Mouse (Mus musculus) urinary bladder, postnatal 14 days (tissue): Measurements from ENCODE around the gene C2cd5.

ENCODE experiments used
- DNase-seq: peaks from one replicate; pipeline ENCODE4 v3.0.0; 2021; ENCODE audit warnings: low spot score

The C2cd5 gene

DNA sequence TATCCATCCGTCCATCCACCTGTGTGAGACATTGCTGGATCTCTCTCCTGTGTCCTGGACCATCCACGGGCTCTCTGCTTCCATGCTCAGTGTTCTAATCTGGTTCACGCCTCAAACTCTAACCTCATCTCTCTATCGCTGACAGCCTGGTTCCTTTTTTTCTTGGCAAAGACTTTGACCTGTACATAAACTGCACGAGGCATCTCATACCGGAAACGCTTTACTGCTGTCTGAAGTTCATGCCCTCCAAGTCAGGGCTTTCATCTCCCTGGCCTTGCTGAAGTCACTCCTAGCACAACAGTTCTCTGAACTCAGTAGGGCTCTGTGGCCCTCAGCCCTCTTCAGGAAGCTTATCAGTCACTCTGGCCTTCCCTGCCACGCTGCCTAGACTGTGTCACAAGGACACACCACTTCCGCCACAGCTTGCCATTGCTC is 15.1 kb upstream of the C2cd5 start:
- DNase-seq: no peak

- DNase-seq: peak; percentile 12
Measured at GRCm38 (mm10) chr6:143114556-143114955, 14.6 kb upstream of the C2cd5 start.

DNA sequence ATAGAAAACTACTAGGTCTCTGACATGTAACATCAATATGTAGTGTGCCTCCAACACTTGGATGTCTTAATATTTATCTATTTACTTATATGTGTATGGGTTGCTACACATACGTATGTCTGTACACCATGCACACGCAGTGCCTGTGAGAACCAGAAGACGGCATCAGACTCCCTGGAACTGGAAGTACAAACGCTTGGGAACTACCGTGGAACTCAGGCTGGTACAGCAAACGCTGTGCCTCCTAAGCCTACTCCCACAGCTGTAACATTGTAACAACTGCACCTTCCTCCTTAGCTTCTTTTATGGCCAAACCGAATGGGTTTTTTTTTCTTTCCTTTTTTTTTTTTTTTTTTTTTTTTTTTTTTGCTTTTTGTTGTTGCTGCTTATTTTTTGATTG is 10.4 kb upstream of the C2cd5 start:
- DNase-seq: no peak

GRCm38 (mm10) chr6:143109622-143110218 is 9.8 kb upstream of the C2cd5 start:
- DNase-seq: no peak

GRCm38 (mm10) chr6:143108031-143108430 is 8.1 kb upstream of the C2cd5 start:
- no peak for DNase-seq

- no peak for DNase-seq
Measured at GRCm38 (mm10) chr6:143107611-143108010, 7.7 kb upstream of the C2cd5 start.

GRCm38 (mm10) chr6:143105766-143106165 is 5.8 kb upstream of the C2cd5 start:
- no peak for DNase-seq

GRCm38 (mm10) chr6:143103981-143104680 is 4.2 kb upstream of the C2cd5 start:
- DNase-seq: no peak

DNA sequence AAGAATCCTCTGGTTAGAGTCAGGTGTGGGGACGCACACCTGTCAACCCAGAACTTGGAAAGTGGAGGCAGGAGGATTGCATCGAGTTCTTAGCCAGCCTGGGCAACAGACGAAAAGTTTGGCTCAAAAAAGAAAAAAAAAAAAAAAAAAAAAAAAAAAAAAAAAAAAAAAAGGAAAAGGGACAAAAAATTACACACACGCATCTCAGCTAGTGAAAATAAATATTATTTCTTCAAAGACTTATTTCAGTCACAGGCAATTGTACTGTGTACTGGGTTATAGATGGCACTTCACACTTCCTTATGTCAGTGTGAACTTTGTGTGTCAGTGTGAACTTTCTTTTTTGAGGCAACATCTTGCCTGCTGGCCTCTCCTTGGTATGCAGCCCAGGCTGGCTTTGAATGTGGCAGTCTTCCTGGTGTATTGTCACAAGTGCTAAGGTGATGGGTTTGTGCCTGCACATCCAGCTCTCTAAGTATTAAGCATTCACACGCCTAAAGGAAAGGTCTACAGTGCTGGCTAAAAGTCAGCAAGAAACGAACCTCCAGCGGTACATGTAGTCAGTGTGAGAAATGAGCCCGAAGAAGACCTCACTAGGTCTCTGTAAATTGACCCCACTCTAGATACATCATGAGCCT is 656 bp upstream of the C2cd5 start:
- no peak for DNase-seq

GRCm38 (mm10) chr6:143099281-143099680 is 660 bp downstream of the C2cd5 start:
- DNase-seq: peak; percentile 26

GRCm38 (mm10) chr6:143095126-143095525 is 4.8 kb downstream of the C2cd5 start:
- no peak for DNase-seq

DNA sequence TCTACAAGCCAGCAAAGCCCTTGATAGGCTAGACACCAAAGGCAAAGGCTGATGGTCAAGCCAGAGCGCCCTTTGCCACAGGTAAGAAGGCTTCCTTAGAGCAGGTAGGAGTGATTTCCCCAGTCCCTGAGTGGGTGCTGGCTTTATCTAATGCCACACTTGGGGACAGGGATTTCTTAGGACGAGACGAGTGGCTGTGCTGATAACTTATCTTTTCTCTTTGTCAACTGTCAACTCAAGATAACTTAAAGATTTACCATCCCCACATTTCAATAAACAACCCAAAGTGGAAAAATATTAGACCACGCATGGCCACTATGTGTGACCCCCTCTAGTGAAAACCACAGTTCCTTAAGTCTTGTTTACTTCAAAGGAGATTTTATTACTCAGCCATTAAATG is 7.1 kb downstream of the C2cd5 start:
- no peak for DNase-seq

DNA sequence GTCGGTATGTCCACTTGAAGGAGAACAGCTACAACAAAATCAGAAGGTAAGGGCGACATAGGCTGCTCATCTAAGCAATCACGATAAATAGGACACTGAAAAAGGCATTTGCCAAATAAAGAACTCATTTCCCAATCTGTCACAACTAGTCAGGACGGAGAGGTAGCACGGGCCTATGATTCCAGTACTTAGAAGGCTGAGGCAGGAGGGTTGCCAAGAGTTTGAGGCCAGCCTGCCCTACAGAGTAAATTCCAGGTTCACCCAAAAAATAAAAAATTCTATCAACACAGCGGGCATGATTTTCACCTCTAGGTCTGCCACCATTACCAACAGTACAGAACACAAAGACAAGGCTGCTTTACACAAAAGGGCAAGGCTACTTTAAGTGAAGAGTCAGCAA is 8.9 kb downstream of the C2cd5 start:
- DNase-seq: no peak

- no peak for DNase-seq
Measured at GRCm38 (mm10) chr6:143087332-143087731, 12.6 kb downstream of the C2cd5 start.

DNA sequence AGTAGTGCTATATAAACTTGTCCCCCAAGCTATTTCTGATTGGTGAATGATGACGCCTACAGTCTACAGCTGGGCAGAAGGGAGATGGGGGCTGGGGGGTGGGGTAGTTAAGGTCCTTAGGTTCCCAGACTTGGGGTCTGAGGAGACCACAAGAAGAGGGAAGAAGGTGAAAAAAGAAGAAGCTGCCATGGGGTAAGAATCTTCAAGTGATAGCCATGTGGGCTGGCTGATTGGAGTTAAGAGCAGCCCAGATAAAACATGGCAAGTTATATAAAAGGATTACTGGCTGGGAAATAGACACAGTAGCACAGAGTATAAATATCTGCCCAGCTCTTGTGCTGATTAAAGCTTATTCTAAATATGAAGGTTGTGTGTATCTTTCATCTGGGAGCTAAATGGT is 14.0 kb downstream of the C2cd5 start:
- no peak for DNase-seq

- DNase-seq: no peak
Measured at GRCm38 (mm10) chr6:143084314-143085025, 15.5 kb downstream of the C2cd5 start.

DNA sequence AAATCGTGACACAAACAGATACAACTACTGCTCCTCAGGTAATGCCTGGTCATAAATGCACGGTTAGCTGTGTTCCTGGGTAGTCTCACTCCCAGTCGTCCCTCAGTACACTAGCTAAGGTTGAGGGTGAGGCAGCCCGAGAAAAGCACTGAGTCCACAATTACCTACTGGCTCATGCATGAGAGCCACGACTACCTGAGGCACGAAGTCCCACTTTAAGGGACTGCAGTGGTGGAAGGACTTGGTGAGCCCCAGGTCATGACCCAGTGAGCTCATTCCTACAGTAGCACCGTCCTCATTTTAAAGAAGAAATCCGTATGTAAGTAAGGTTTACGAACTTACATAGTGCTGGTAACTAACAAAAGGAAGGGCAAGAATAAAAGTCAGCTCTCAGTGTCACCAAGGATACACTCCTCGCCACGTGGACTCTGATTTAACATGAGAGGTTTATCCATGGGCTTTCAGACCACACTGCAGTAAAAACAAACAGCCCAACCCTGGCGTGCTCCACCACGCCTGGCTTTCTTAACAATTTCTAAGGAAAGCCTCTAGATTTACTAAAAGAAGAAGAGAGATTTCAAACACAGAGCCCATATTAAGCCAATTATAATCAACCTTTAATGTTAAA is 18.3 kb downstream of the C2cd5 start:
- no peak for DNase-seq

DNA sequence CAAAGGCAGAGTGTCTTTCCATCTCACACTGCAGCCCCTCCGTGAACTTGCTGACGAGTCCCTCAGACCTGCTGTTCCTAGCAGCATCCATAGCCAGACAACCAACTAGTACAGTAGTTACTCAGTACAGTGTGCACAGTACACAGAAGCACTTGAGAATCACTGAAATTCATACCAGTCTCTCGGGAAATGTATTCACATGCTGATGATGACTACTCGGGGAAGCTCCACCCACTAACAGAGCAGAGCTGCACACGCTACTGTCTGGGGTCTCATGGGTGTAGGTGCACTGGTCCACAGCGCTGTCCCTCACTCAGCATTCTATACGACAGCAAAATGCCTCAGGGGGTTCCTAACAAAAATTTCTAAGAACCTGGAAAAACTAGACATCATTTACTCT is 19.2 kb downstream of the C2cd5 start:
- DNase-seq: no peak

GRCm38 (mm10) chr6:143079126-143079525 is 20.8 kb downstream of the C2cd5 start:
- no peak for DNase-seq

- DNase-seq: no peak
Measured at GRCm38 (mm10) chr6:143076461-143076860, 23.5 kb downstream of the C2cd5 start.

DNA sequence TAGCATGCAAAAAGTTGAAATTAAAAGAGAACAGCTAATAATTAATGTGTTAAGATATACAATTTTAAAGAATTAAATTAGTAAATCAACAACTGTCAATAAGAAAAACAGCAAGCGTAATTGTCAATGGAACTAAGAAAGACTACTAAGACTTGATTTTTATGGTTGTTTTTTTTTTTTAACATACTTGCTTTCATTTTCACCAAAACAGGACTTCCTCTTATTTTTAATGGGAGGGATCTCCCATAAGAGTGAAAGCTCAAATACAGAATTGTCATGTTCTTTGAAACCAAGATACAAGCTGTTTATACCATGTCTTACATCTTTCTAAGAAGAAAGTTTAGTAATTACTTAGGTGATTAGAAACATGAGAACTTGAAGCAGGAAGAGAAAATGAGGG is 26.0 kb downstream of the C2cd5 start:
- DNase-seq: no peak

- no peak for DNase-seq
Measured at GRCm38 (mm10) chr6:143073476-143073875, 26.5 kb downstream of the C2cd5 start.
